Mouse (Mus musculus): ENCODE measurements at regions not wholly inside any gene's neighbourhood (a gene's known extent, or its start where the extent isn't known, plus 50 kb on each side); places are given as distances from the start of the nearest gene placed in this dataset.

DNA sequence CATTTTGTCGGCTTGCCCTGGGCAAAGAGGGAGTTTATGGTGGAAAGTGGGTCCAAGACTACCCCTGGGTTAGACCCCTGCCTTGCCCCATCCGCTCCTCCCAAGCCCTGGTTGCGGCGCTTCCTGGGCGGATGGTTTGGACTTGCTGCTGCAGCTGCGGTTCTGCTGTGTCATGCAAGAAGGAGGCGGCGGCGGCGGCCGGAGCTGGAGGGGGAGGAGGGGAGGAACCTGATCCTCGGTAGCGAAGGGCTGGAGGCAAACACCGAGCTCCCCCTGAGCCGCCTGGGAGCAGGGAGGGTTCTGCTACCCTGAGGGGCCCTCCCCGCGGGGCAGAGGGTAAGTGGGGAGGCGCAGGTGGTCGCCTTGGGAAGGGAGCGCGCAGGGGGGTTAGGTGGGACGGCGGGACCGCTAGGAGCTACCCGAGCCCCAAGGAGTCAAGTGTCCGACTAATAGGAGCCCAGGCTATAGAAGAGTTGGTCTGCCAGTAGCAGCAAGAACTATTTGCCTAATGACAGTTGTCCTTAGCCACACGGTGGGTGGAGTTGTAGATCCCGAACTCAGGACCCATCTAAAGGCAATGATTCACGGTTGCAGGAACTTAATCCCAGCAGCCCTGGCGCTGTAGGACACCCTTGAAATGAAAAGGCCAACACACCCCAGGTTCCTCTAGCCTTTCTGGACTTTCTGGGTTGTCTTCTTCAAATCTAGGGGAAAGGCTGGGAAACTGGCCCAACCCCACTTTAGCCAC lies 178.2 kb upstream of the Mkln1 start:
- Histone ChIP-seq H3K4me3 (ENCODE audit: low read depth, low read length) (peak overlapping the region; percentile 27), H3K36me3 (ENCODE audit: control insufficient read depth, insufficient read depth) (no peaks in the 10 kb centered on the region), H3K27ac (ENCODE audit: low read depth, low read length) (no peak overlapping the region), H3K9ac (ENCODE audit: low read depth, low read length) (0 out of 2 replicates have a peak overlapping the region, but pooled peaks have one; percentile 1), H3K9me3 (ENCODE audit: control insufficient read depth) (no peaks in the 10 kb centered on the region), H3K4me2 (replicated peaks; ENCODE audit: low read depth) (peak overlapping the region; percentile 63), H3K27me3 (replicated peaks; ENCODE audit: control insufficient read depth, insufficient read depth, low read length) (peaks cover 51% of the 10 kb centered on the region), H3K4me1 (replicated peaks; ENCODE audit: control insufficient read depth, insufficient read depth, low read length) (peaks cover 9% of the 10 kb centered on the region; the same call in 1 of the 2 replicates)
- WGBS: 3% methylated on average over 30 of the region's 30 CpGs
- ATAC-seq: no peak
- no peak for TF ChIP-seq CTCF (IDR thresholded peaks at IDR 0.05; ENCODE audit: low read depth)

DNA sequence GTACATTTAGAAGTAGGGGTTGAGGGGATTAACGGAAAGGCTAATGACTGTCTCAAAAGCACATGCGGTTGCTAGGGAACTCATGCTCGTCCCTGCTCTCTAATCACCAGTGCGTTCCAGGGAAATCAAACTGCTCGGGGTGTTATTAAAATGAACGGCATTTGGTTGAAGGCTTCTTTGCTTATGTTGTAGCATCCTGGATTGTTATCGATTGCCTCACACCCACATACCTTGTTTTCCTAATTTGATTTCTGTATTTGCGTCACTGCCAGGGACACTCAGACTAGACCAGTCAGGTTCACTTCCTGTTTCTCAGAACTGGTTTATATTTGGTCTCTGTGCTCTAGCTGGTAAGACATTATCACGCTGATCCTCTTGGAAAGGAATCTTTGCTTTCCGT lies 177.0 kb upstream of the Mkln1 start:
- WGBS: 27% methylated on average over 10 of the region's 10 CpGs
- H3K36me3 ChIP-seq (ENCODE audit: control insufficient read depth, insufficient read depth): no peaks in the 10 kb centered on the region
- H3K9ac ChIP-seq (ENCODE audit: low read depth, low read length): no peak overlapping the region
- H3K4me2 ChIP-seq (replicated peaks; ENCODE audit: low read depth): no peak overlapping the region
- peaks cover 9% of the 10 kb centered on the region; the same call in 1 of the 2 replicates for H3K4me1 ChIP-seq (replicated peaks; ENCODE audit: control insufficient read depth, insufficient read depth, low read length)
- peaks cover 50% of the 10 kb centered on the region for H3K27me3 ChIP-seq (replicated peaks; ENCODE audit: control insufficient read depth, insufficient read depth, low read length)
- H3K9me3 ChIP-seq (ENCODE audit: control insufficient read depth): no peaks in the 10 kb centered on the region
- ATAC-seq: no peak
- TF ChIP-seq CTCF (IDR thresholded peaks at IDR 0.05; ENCODE audit: low read depth): no peak
- no peak overlapping the region for H3K4me3 ChIP-seq (ENCODE audit: low read depth, low read length)
- H3K27ac ChIP-seq (ENCODE audit: low read depth, low read length): no peak overlapping the region

DNA sequence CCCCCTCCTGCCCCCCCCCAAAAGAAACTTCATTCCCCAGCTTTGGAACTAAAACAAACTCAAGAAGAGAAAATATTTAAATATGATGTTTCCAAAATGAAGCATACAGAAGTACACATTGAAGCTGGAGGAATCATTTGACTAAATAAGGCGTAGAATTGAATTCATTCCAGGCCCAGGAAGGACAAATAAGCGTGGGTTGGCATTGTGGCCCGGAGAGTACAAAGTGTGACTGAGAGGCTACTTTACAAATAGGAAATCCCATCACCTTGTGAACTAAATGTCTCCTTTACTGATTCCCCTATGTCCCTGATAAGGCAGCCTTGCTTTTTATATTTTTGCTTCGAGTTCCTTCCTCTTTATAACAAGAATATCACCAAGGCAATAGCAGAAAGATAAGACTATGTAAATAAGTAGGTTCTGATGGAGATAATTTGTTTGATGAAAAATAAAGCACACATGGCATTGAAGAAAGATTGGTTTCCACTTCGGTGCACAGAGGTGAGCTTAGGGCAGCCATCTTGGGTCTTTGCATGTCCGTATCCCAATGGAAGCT lies 176.4 kb upstream of the Mkln1 start:
- H3K27ac ChIP-seq (ENCODE audit: low read depth, low read length): no peak overlapping the region
- 59% methylated on average over 6 of the region's 6 CpGs for WGBS
- H3K4me3 ChIP-seq (ENCODE audit: low read depth, low read length): no peak overlapping the region
- peaks cover 44% of the 10 kb centered on the region for H3K27me3 ChIP-seq (replicated peaks; ENCODE audit: control insufficient read depth, insufficient read depth, low read length)
- no peaks in the 10 kb centered on the region for H3K36me3 ChIP-seq (ENCODE audit: control insufficient read depth, insufficient read depth)
- TF ChIP-seq CTCF (IDR thresholded peaks at IDR 0.05; ENCODE audit: low read depth): no peak
- no peak overlapping the region for H3K9ac ChIP-seq (ENCODE audit: low read depth, low read length)
- peaks cover 6% of the 10 kb centered on the region; the same call in 1 of the 2 replicates for H3K4me1 ChIP-seq (replicated peaks; ENCODE audit: control insufficient read depth, insufficient read depth, low read length)
- no peak overlapping the region for H3K4me2 ChIP-seq (replicated peaks; ENCODE audit: low read depth)
- no peak for ATAC-seq
- no peaks in the 10 kb centered on the region for H3K9me3 ChIP-seq (ENCODE audit: control insufficient read depth)

DNA sequence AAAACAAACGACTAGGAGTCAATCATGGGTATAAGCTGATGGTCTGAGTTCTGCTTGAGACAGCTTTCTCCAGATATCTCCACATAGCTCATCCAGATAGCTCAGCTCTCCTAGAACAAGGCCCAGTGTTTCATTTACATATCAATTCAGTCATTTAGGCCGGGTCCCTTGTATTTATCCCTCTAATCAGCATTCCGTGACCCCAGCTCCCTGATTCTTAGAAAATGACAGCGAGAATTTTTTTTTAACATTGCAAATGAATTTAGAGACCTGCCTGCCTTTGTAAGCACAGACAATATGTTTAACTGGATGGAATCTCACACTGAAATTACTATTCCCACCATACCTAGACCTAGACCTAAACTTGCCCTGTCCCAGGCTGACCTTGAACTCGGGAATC lies 171.1 kb upstream of the Mkln1 start:
- Histone ChIP-seq H3K27me3 (replicated peaks; ENCODE audit: control insufficient read depth, insufficient read depth, low read length) (peaks cover 4% of the 10 kb centered on the region; the same call in 1 of the 2 replicates), H3K4me1 (replicated peaks; ENCODE audit: control insufficient read depth, insufficient read depth, low read length) (no peaks in the 10 kb centered on the region), H3K27ac (ENCODE audit: low read depth, low read length) (no peak overlapping the region), H3K4me2 (replicated peaks; ENCODE audit: low read depth) (no peak overlapping the region), H3K4me3 (ENCODE audit: low read depth, low read length) (no peak overlapping the region), H3K9me3 (ENCODE audit: control insufficient read depth) (no peaks in the 10 kb centered on the region), H3K36me3 (ENCODE audit: control insufficient read depth, insufficient read depth) (no peaks in the 10 kb centered on the region), H3K9ac (ENCODE audit: low read depth, low read length) (no peak overlapping the region)
- WGBS: 61% methylated on average over 5 of the region's 5 CpGs
- no peak for ATAC-seq
- no peak for TF ChIP-seq CTCF (IDR thresholded peaks at IDR 0.05; ENCODE audit: low read depth)

DNA sequence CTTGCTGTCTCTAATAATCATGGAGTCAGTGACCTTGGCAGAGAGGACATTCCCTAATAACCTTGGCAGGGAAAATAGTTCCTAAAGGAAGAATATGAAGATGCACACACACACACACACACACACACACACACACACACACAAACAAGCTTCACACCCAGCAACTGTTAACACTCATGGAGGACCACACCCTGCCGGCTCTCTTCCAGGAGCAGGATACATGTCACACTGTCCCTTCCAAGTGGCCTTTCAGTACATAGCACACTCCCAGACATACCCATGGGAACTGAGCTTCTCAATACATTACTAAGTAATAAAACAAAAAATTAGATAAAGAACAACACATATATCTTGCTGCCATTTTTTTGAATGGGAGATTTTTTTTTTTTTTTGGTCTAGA lies 170.5 kb upstream of the Mkln1 start:
- Histone ChIP-seq H3K9me3 (ENCODE audit: control insufficient read depth) (no peaks in the 10 kb centered on the region), H3K9ac (ENCODE audit: low read depth, low read length) (no peak overlapping the region), H3K27ac (ENCODE audit: low read depth, low read length) (no peak overlapping the region), H3K4me1 (replicated peaks; ENCODE audit: control insufficient read depth, insufficient read depth, low read length) (no peaks in the 10 kb centered on the region), H3K27me3 (replicated peaks; ENCODE audit: control insufficient read depth, insufficient read depth, low read length) (no peaks in the 10 kb centered on the region), H3K4me3 (ENCODE audit: low read depth, low read length) (no peak overlapping the region), H3K4me2 (replicated peaks; ENCODE audit: low read depth) (no peak overlapping the region), H3K36me3 (ENCODE audit: control insufficient read depth, insufficient read depth) (no peaks in the 10 kb centered on the region)
- TF ChIP-seq CTCF (IDR thresholded peaks at IDR 0.05; ENCODE audit: low read depth): no peak
- 75% methylated on average over 1 of the region's 1 CpGs for WGBS
- no peak for ATAC-seq

DNA sequence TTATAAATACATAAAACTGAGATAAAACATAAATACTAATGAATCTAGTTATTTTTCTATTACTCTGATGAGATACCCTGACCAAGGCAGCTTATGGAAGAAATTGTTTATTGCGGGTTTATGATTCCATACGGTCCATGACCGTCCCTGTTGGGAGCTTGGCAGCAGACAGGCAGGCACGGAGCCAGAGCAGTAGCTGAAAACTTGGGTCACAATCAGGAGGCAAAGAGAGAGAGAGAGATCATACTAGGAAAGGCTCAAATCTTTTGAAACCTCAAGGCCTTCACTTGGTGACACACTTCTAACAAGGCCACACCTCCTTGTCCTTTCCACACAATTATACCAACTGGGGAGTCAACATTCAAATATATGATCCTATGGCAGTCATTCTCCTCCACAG lies 166.7 kb upstream of the Mkln1 start:
- 75% methylated on average over 4 of the region's 4 CpGs for WGBS
- no peak overlapping the region for H3K4me2 ChIP-seq (replicated peaks; ENCODE audit: low read depth)
- no peak for TF ChIP-seq CTCF (IDR thresholded peaks at IDR 0.05; ENCODE audit: low read depth)
- H3K36me3 ChIP-seq (ENCODE audit: control insufficient read depth, insufficient read depth): no peaks in the 10 kb centered on the region
- no peaks in the 10 kb centered on the region for H3K27me3 ChIP-seq (replicated peaks; ENCODE audit: control insufficient read depth, insufficient read depth, low read length)
- no peak overlapping the region for H3K27ac ChIP-seq (ENCODE audit: low read depth, low read length)
- no peaks in the 10 kb centered on the region for H3K4me1 ChIP-seq (replicated peaks; ENCODE audit: control insufficient read depth, insufficient read depth, low read length)
- H3K9ac ChIP-seq (ENCODE audit: low read depth, low read length): no peak overlapping the region
- no peaks in the 10 kb centered on the region for H3K9me3 ChIP-seq (ENCODE audit: control insufficient read depth)
- ATAC-seq: no peak
- H3K4me3 ChIP-seq (ENCODE audit: low read depth, low read length): no peak overlapping the region
